Mouse (Mus musculus): Measurements from ENCODE around the gene Jag1.

DNA sequence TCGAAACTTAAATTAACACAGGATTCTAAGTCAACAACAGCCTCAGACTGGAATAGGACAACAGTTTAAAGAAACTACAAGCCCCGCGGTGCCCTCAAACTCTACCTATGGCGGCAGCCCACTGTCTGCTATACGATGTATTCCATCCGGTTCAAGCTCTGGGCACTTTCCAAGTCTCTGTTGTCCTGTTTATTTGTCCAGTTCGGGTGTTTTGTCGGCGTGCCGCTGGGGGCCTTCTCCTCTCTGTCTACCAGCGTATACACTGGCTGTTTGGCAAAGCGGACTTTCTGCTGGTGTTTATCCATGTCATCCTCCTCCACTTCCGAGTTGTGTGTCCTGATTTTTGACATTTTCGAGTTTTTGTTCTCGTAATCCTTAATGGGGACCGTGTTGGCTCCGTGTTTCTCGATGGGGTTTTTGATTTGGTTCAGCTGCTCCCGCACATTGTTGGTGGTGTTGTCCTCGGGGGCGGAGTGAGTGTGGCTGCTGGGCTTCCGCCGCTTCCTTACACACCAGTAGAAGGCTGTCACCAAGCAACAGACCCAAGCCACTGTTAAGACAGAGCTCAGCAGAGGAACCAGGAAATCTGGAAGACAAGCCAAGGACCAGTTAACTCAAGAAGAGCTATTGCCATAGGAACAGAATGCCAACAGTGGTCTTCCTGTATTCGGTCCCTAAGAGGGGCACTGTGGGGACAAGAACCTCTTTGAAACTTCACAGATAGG lies 33.4 kb downstream of the Jag1 start:
- TF ChIP-seq CTCF (IDR thresholded peaks at IDR 0.05; ENCODE audit: low read depth) (no peak), EP300 (IDR thresholded peaks at IDR 0.05; ENCODE audit: low read depth) (no peak)
